Mouse (Mus musculus): ENCODE measurements around the gene Osbpl7. TPM values are rescaled to one million over a fixed set of nuclear protein-coding genes. Genes with fewer than 3 reads are reported as not detected.

Gene Osbpl7
- polyA plus RNA-seq, 1 experiment from 2014 or later, result 4.4 TPM

Small RNAs within 50 kb of the gene (microRNA-seq; reads per million reads assigned to microRNA genes)
- gene Mir8103, result 1.5 reads per million

Other genes starting within 250 kb of the Osbpl7 start
- 75.3 and 79.0 TPM in 2 replicates for gene Nfe2l1, start 220.7 kb upstream of the Osbpl7 start, polyA plus RNA-seq (2015; fragmentation: Nextera tagmentation; extraction: Ambion mirVana)
- gene Copz2, start 200.8 kb upstream of the Osbpl7 start, polyA plus RNA-seq (2015; fragmentation: Nextera tagmentation; extraction: Ambion mirVana), result 120 and 122 TPM in 2 replicates
- gene Cdk5rap3, start 134.1 kb upstream of the Osbpl7 start, polyA plus RNA-seq (2015; fragmentation: Nextera tagmentation; extraction: Ambion mirVana), result 45.2 and 58.7 TPM in 2 replicates
- gene Prr15l, start 122.5 kb upstream of the Osbpl7 start, polyA plus RNA-seq (2015; fragmentation: Nextera tagmentation; extraction: Ambion mirVana), result 1.7 and 2.9 TPM in 2 replicates
- gene Pnpo, start 106.6 kb upstream of the Osbpl7 start, polyA plus RNA-seq (2015; fragmentation: Nextera tagmentation; extraction: Ambion mirVana), result 65.2 and 74.8 TPM in 2 replicates
- gene Sp2, start 67.7 kb upstream of the Osbpl7 start, polyA plus RNA-seq (2015; fragmentation: Nextera tagmentation; extraction: Ambion mirVana), result 12.9 and 18.2 TPM in 2 replicates
- gene Sp6, start 37.2 kb upstream of the Osbpl7 start, polyA plus RNA-seq (2015; fragmentation: Nextera tagmentation; extraction: Ambion mirVana), result 0.09 and 0.15 TPM in 2 replicates
- 14.7 and 20.3 TPM in 2 replicates for gene Scrn2, start 20.7 kb upstream of the Osbpl7 start, polyA plus RNA-seq (2015; fragmentation: Nextera tagmentation; extraction: Ambion mirVana)
- gene Lrrc46, start 9.2 kb upstream of the Osbpl7 start, polyA plus RNA-seq (2015; fragmentation: Nextera tagmentation; extraction: Ambion mirVana), result 0.72 and 1.1 TPM in 2 replicates
- 61.1 and 67.3 TPM in 2 replicates for gene Mrpl10, start 9.1 kb upstream of the Osbpl7 start, polyA plus RNA-seq (2015; fragmentation: Nextera tagmentation; extraction: Ambion mirVana)
- 0.05 and 0.36 TPM in 2 replicates for gene Tbx21, start 64.7 kb downstream of the Osbpl7 start, polyA plus RNA-seq (2015; fragmentation: Nextera tagmentation; extraction: Ambion mirVana)
- gene Tbkbp1, start 100.9 kb downstream of the Osbpl7 start, polyA plus RNA-seq (2015; fragmentation: Nextera tagmentation; extraction: Ambion mirVana), result 4.7 and 6.5 TPM in 2 replicates
- gene Kpnb1, start 137.3 kb downstream of the Osbpl7 start, polyA plus RNA-seq (2015; fragmentation: Nextera tagmentation; extraction: Ambion mirVana), result 29.5 and 31.4 TPM in 2 replicates
- 90.4 and 90.7 TPM in 2 replicates for gene Npepps, start 230.0 kb downstream of the Osbpl7 start, polyA plus RNA-seq (2015; fragmentation: Nextera tagmentation; extraction: Ambion mirVana)